Mouse (Mus musculus) ES-E14 (cell line): ENCODE results near the gene Gm16253. TPM values are rescaled to one million over a fixed set of nuclear protein-coding genes. Genes with fewer than 3 reads are reported as not detected.

ENCODE experiments used
- DNase-seq: peaks from one replicate; pipeline ENCODE4 v3.0.0-alpha.2; 2013; ENCODE audit warnings: low read depth, low spot score
- H3K27ac ChIP-seq: 2 replicates; pipeline ENCODE4 v1.5.1; 2012; ENCODE audit warnings: low read depth, mild to moderate bottlenecking, low read length, moderate library complexity, mixed read lengths; ENCODE audit not compliant: poor library complexity, insufficient read depth, severe bottlenecking
- H3K36me3 ChIP-seq: 2 replicates; pipeline ENCODE4 v1.6.1; 2012; ENCODE audit warnings: mild to moderate bottlenecking, low read length, moderate library complexity, mixed read lengths; ENCODE audit not compliant: control insufficient read depth, poor library complexity, insufficient read depth, severe bottlenecking
- H3K4me1 ChIP-seq, 2 experiments: fragments of 150-350 bp in 1 of 2; sonication (generic) in 1 of 2; 2 replicates each; pipeline ENCODE4 v1.6.1; 2012; ENCODE audit warnings: low read length in 2 of 2, mild to moderate bottlenecking in 1 of 2, mixed read lengths in 1 of 2; ENCODE audit not compliant: control insufficient read depth in 2 of 2, insufficient read depth in 2 of 2, poor library complexity in 1 of 2
- H3K4me3 ChIP-seq, 2 experiments: fragments of 150-350 bp in 1 of 2; sonication (generic) in 1 of 2; 2 replicates each; pipeline ENCODE4 v1.5.1; 2012; ENCODE audit warnings: low read length in 2 of 2, low read depth in 1 of 2, mild to moderate bottlenecking in 1 of 2, mixed read lengths in 1 of 2; ENCODE audit not compliant: insufficient read depth in 1 of 2, poor library complexity in 1 of 2, severe bottlenecking in 1 of 2
- H3K9ac ChIP-seq: 2 replicates; pipeline ENCODE4 v1.6.1; 2012; ENCODE audit warnings: low read depth, mild to moderate bottlenecking, low read length, mixed read lengths; ENCODE audit not compliant: poor library complexity, insufficient read depth, severe bottlenecking
- H3K9me3 ChIP-seq: fragments of 150-350 bp; sonication (generic); 2 replicates; pipeline ENCODE4 v1.6.1; 2012; ENCODE audit warnings: low read depth, mild to moderate bottlenecking, low read length; ENCODE audit not compliant: control insufficient read depth, insufficient read depth
- CHD2 ChIP-seq: IDR thresholded peaks from 2 replicates; pipeline ENCODE4 v1.6.1; 2014; ENCODE audit warnings: mild to moderate bottlenecking, low read depth, low read length, inconsistent platforms
- HCFC1 ChIP-seq: IDR thresholded peaks from 2 replicates; pipeline ENCODE4 v1.6.1; 2012; ENCODE audit warnings: low read length, inconsistent platforms, borderline replicate concordance; ENCODE audit not compliant: insufficient read depth
- MAFK ChIP-seq: IDR thresholded peaks from 2 replicates; pipeline ENCODE4 v1.6.1; 2014; ENCODE audit warnings: mild to moderate bottlenecking, low read depth, low read length, inconsistent platforms; ENCODE audit not compliant: insufficient read depth
- ZC3H11A ChIP-seq: IDR thresholded peaks from 2 replicates; pipeline ENCODE4 v1.6.1; 2012; ENCODE audit warnings: low read depth, mild to moderate bottlenecking, inconsistent platforms, low read length, borderline replicate concordance
- ZNF384 ChIP-seq: IDR thresholded peaks from 2 replicates; pipeline ENCODE4 v1.6.1; 2012; ENCODE audit warnings: low read depth, low read length, inconsistent platforms
- in situ Hi-C, 2 experiments: fragments of 600-800 bp; cut with MboI; formaldehyde crosslinking; loops; one replicate each; pipeline ENCODE4 v1.15.1; 2025; ENCODE audit warnings: low sequenced_read_pairs in 2 of 2, inconsistent platforms in 1 of 2; ENCODE audit not compliant: unreplicated experiment in 2 of 2
- total RNA-seq: library from RNA; depleted of rRNA; stranded (reverse); fragments of 300-350 nt; gene quantifications from 2 replicates; pipeline ENCODE4 v1.2.3, GENCODE M21; 2012

Gm16253 gene
- total RNA-seq, 1 experiment: 2.0 TPM

GRCm38 (mm10) chr3:96576005-96576658, 652 bp upstream of the Gm16253 start:
- H3K27ac ChIP-seq: peak overlapping the region; percentile 100
- TF ChIP-seq CHD2 (no peak), HCFC1 (no peak), MAFK (no peak), ZNF384 (no peak), ZC3H11A (no peak)
- H3K9me3 ChIP-seq: no peaks in the 10 kb centered on the region
- peak overlapping the region; percentile 81 for H3K9ac ChIP-seq
- H3K4me3 ChIP-seq: peak overlapping the region; percentile 10 to 56
- in situ Hi-C loops: no loop called here
- no peak for DNase-seq
- peaks cover 6 to 47% of the 10 kb centered on the region in 2 experiments; a peak in 3 of 4 replicates for H3K4me1 ChIP-seq
- H3K36me3 ChIP-seq: no peaks in the 10 kb centered on the region

GRCm38 (mm10) chr3:96577566-96577965, 782 bp downstream of the Gm16253 start:
- peak overlapping the region; percentile 67 for H3K9ac ChIP-seq
- H3K27ac ChIP-seq: peak overlapping the region; percentile 100
- H3K4me1 ChIP-seq: peaks cover 0 to 46% of the 10 kb centered on the region in 2 experiments; a peak in 3 of 4 replicates
- no peak for DNase-seq
- H3K9me3 ChIP-seq: no peaks in the 10 kb centered on the region
- H3K36me3 ChIP-seq: no peaks in the 10 kb centered on the region
- in situ Hi-C loops: no loop called here
- peak overlapping the region; percentile 37 to 55 for H3K4me3 ChIP-seq
- no peak for TF ChIP-seq MAFK
- TF ChIP-seq ZC3H11A: no peak
- no peak for TF ChIP-seq HCFC1
- no peak for TF ChIP-seq CHD2
- TF ChIP-seq ZNF384: no peak

- Histone ChIP-seq H3K36me3 (no peaks in the 10 kb centered on the region), H3K9ac (peak overlapping the region; percentile 4; the same call in 1 of the 2 replicates), H3K4me3 (no peak overlapping the region), H3K27ac (peak overlapping the region; percentile 100; the same call in 1 of the 2 replicates), H3K4me1 (peaks cover 0 to 38% of the 10 kb centered on the region in 2 experiments; a peak in 3 of 4 replicates), H3K9me3 (no peaks in the 10 kb centered on the region)
- in situ Hi-C loops: no loop called here
- TF ChIP-seq ZNF384: no peak
- TF ChIP-seq ZC3H11A: no peak
- DNase-seq: no peak
These were observed 1.9 kb downstream of the Gm16253 start for GRCm38 (mm10) chr3:96578561-96579238.

DNA sequence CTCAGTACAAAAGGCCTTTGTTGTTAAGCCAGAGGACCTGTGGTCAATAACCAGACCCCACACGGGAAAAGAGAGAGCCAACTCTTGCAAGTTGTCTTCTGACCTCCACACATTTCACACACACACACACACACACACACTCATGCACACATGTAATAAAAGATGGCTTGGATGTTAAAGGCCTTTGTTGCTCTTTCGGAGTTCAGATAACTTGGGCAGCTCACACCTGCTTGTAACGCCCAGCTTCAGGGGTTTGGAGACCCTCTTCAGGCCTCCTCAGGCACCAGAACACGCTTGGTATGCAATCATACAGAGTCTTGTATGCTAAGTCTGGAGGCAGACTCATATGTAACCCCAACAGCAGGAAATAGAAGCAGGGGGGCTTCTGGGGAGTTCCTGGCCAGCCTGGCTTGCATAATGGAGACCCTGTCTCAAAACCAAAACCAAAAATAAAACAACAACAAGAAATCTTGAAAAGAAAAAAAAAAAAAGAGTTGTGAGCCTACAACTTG, 2.5 kb downstream of the Gm16253 start:
- peaks cover 0 to 34% of the 10 kb centered on the region in 2 experiments; a peak in 3 of 4 replicates for H3K4me1 ChIP-seq
- no peaks in the 10 kb centered on the region for H3K9me3 ChIP-seq
- no peak overlapping the region; the same call in 1 of the 2 replicates for H3K27ac ChIP-seq
- H3K9ac ChIP-seq: no peak overlapping the region; the same call in 1 of the 2 replicates
- H3K36me3 ChIP-seq: no peaks in the 10 kb centered on the region
- no peak overlapping the region for H3K4me3 ChIP-seq
- DNase-seq: no peak
- in situ Hi-C loops: no loop called here
- TF ChIP-seq CHD2 (no peak), HCFC1 (no peak), ZC3H11A (no peak), MAFK (no peak), ZNF384 (no peak)
